Mouse (Mus musculus) thymus, postnatal 10 days (tissue): ENCODE measurements around the gene Ugt1a6a.
"Not testable (repeated sequence)": the region's sequence is repeated elsewhere in the genome, so short reads cannot be mapped to it uniquely, and the experiment has no call there.

ENCODE experiments used
- DNase-seq, 2 experiments: peaks; one replicate each; pipeline ENCODE4 v3.0.0; 2021; ENCODE audit warnings: low spot score in 2 of 2

Gene Ugt1a6a

GRCm38 (mm10) chr1:88134457-88135011 is at the start of gene Ugt1a6a:
Ugt1a6a (plus strand) TSS chr1:88134809.
- DNase-seq = not testable (repeated sequence)

- no peak for DNase-seq
These were observed 48.5 kb upstream of the Ugt1a6a start for GRCm38 (mm10) chr1:88086125-88086524.

GRCm38 (mm10) chr1:88087513-88087912 is 47.1 kb upstream of the Ugt1a6a start, which contains the start of gene Ugt1a8:
Ugt1a8 (plus strand) TSS chr1:88087813.
- no peak for DNase-seq

- no peak for DNase-seq
These were observed 42.3 kb upstream of the Ugt1a6a start for GRCm38 (mm10) chr1:88092341-88092740.

- not testable (repeated sequence) for DNase-seq
These were observed 40.3 kb upstream of the Ugt1a6a start for GRCm38 (mm10) chr1:88094270-88094676.

GRCm38 (mm10) chr1:88094941-88095492 is 39.6 kb upstream of the Ugt1a6a start, which contains the start of gene Ugt1a7c:
Ugt1a7c (plus strand) TSS chr1:88095062.
- no peak for DNase-seq

- DNase-seq = not testable (repeated sequence)
These were observed 36.1 kb upstream of the Ugt1a6a start for GRCm38 (mm10) chr1:88098546-88098945.

- not testable (repeated sequence) for DNase-seq
These were observed 34.9 kb upstream of the Ugt1a6a start for GRCm38 (mm10) chr1:88099691-88100090.

- not testable (repeated sequence) for DNase-seq
These were observed 31.6 kb upstream of the Ugt1a6a start, which contains the start of gene Ugt1a6b for GRCm38 (mm10) chr1:88103019-88103418. Ugt1a6b (plus strand) TSS chr1:88103252.

GRCm38 (mm10) chr1:88103697-88104468 is 30.7 kb upstream of the Ugt1a6a start:
- not testable (repeated sequence) for DNase-seq

GRCm38 (mm10) chr1:88104667-88105430 is 29.8 kb upstream of the Ugt1a6a start:
- no peak for DNase-seq

- no peak for DNase-seq
These were observed 29.0 kb upstream of the Ugt1a6a start for GRCm38 (mm10) chr1:88105656-88106055.

- DNase-seq = not testable (repeated sequence)
These were observed 25.5 kb upstream of the Ugt1a6a start for GRCm38 (mm10) chr1:88109027-88109557.

GRCm38 (mm10) chr1:88109604-88110003 is 25.0 kb upstream of the Ugt1a6a start:
- DNase-seq = not testable (repeated sequence)

- not testable (repeated sequence) for DNase-seq
These were observed 21.8 kb upstream of the Ugt1a6a start for GRCm38 (mm10) chr1:88112769-88113168.

GRCm38 (mm10) chr1:88120550-88120949 is 14.1 kb upstream of the Ugt1a6a start:
- not testable (repeated sequence) for DNase-seq

- not testable (repeated sequence) for DNase-seq
These were observed 13.1 kb upstream of the Ugt1a6a start for GRCm38 (mm10) chr1:88121521-88121920.

GRCm38 (mm10) chr1:88125827-88126360 is 8.7 kb upstream of the Ugt1a6a start:
- DNase-seq = not testable (repeated sequence)

- not testable (repeated sequence) for DNase-seq
These were observed 5.5 kb upstream of the Ugt1a6a start for GRCm38 (mm10) chr1:88129091-88129490.

- DNase-seq = not testable (repeated sequence)
These were observed 4.4 kb upstream of the Ugt1a6a start for GRCm38 (mm10) chr1:88130223-88130622.

GRCm38 (mm10) chr1:88133908-88134456 is 627 bp upstream of the Ugt1a6a start:
- no peak for DNase-seq
